Mouse (Mus musculus): Measurements from ENCODE around the gene BC035947.
"Not testable (repeated sequence)": the region's sequence is repeated elsewhere in the genome, so short reads cannot be mapped to it uniquely, and the experiment has no call there.

BC035947 gene

DNA sequence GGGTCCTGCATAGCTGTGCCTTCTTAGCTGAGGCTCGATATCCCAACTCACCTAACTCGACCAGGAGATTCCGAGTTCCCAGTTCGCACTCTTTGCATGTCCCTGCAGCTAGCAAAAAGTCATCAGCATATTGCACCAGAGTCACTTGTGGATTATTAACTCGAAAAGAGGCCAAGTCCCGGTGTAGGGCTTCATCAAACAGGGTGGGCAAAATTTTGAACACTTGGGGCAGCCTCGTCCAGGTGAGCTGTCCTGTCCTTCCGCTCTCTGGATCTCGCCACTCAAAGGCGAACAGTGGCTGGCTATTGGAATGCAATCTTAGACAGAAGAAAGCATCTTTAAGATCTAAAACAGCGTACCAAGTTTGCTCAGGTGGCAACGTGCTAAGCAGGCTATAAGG is 10.1 kb downstream of the BC035947 start:
- not testable (repeated sequence) for DNase-seq (ENCODE audit: low spot score)

DNA sequence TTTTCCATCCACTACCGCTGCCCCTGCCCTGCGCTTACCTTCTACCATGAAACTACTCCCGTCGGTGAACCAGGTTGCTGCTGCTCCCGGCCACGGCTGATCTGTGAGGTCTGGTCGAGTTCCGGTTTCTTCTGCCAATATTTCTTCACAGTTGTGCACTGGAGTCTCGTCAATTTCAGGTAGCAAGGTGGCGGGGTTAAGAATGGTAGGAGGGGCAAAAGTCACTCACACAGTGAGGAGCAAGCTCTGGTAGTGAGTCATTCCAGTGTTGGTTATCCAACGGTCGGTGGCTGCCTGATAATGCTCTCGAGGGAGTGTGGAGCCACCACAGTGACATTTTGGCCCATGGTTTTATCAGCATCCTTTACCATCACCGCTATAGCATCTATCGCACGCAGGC is 10.9 kb downstream of the BC035947 start:
- no peak for DNase-seq (ENCODE audit: low spot score)

GRCm38 (mm10) chr1:78490143-78490542 is 21.8 kb downstream of the BC035947 start:
- DNase-seq (ENCODE audit: low spot score): no peak

- peak; percentile 96 for DNase-seq (ENCODE audit: low spot score)
These were observed 23.0 kb downstream of the BC035947 start, which contains the start of gene Farsb for GRCm38 (mm10) chr1:78488752-78489492. TSS of gene Farsb (minus strand) at chr1:78488897.

DNA sequence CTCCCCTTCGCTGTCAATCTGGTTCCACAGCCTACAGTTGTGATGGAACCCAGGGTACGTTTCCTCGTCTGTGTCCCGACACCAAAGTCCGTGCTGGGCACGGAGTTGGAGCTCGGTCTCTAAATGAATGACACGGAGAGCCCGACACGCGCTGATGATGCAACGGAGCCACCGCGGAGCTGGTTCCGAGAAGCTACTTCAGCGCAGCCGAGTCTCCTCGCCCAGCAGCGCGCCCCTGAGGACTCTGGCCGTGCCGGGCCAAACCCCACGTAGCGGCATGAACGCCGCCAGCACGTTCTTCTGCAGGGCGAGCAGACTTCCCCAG is 23.6 kb downstream of the BC035947 start:
- no peak for DNase-seq (ENCODE audit: low spot score)

DNA sequence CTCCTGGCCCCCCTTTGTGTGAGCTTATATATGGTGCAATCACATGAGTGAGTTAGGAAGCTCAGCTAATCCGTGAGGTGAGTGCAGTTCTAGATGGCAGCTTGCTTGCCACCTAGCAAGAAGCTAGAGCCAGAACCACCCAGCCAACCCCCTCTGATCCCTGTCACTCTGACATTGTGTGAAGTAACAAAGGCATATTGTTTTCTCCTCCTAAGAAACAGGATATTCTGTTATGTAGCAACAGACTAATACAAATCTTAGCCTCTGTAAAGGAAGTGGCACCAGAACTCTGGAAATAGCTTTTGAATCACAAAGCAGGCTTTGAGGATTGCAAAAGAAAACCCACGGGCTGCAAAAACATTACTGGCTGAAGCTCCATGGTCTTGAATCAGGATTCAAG is 27.6 kb downstream of the BC035947 start:
- DNase-seq (ENCODE audit: low spot score): no peak

DNA sequence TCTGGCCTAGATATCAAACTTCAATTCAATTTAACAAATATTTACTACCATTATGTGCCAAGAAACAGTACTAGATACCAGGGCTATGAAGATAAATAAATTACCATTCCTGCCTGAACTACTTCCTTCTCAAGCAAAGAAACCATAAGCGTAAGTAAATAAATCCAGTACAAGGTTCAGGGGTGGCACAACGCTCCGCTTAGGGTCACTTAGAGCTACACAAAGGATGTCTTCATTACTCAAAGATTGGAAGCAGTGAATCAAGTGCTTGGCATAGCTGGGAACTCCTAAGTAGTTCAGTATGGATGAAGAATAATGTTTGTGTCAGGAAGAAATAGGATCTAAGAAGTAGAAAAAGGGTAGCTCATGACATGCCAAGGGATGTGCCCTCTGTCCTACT is 28.5 kb downstream of the BC035947 start:
- no peak for DNase-seq (ENCODE audit: low spot score)

- no peak for DNase-seq (ENCODE audit: low spot score)
These were observed 39.5 kb downstream of the BC035947 start for GRCm38 (mm10) chr1:78472441-78472840.

DNA sequence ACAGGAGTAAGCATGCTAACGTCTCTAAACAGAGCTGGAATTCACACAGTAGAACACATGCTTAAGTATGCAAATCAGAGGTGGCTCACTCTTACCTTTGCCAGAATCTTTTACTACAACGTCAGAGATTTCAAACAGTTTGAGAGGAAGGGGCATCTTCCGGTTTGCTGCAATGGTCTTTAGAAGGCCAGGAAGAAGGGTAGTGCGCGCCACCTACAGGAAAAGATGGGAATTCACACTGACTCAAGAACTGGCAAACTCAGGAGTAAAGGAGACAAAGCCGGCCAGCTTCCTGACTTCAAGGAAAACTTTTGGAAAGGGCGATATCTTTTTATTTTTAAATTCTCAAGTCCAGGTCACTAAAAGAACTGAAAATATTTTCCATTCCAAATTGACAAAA is 57.3 kb downstream of the BC035947 start:
- peak; percentile 63 for DNase-seq (ENCODE audit: low spot score)

GRCm38 (mm10) chr1:78453886-78454285 is 58.1 kb downstream of the BC035947 start:
- DNase-seq (ENCODE audit: low spot score): no peak

DNA sequence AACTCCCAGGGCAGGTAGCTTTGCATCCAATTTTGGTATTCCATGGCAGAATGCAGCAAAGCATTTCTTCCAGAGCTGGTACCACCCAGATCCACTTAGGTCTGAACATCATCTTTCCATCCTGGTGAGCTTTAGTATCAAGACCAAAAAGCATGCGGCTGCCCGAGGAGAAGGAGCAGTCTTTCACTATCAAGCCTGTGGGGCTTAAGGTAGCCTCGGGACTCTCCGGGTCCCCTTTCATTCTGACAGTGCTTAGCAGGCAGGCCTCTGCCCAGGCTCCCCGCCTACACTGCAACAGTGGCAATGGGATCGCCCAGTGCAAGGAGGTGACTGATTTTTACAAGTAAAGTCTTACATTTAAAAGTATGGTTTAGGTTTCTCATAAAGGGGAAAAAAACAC is 59.4 kb downstream of the BC035947 start:
- no peak for DNase-seq (ENCODE audit: low spot score)

- no peak for DNase-seq (ENCODE audit: low spot score)
These were observed 60.7 kb downstream of the BC035947 start for GRCm38 (mm10) chr1:78451070-78451854.

DNA sequence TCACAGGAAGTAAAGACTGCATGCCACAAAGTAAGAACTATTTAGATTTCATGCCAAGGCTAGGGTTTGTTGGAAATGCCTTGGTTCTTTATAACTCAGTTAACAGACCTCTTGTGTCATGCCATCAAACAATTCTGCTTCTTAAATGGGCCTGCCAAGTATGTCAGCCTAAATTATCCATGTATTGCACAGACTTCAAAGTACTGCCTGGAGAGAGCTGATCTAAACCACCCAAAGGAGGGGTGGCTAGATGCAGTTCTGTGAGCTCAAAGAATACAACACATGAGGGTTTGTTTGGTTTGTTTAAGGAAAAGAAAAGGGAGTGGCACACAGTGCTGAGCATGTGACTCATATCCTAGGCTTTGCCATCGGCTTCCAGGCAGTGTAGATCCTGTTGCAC is 63.9 kb downstream of the BC035947 start:
- no peak for DNase-seq (ENCODE audit: low spot score)

All from adipocyte (in vitro differentiated cells).